Mouse (Mus musculus) liver, postnatal 0 days (tissue): ENCODE data around the gene Pde4d.

Source experiments
- CTCF ChIP-seq: sonication (generic); IDR thresholded peaks from 2 replicates; pipeline ENCODE4 v1.5.1; 2016; ENCODE audit warnings: antibody characterized with exemption, low read depth
- EP300 ChIP-seq: IDR thresholded peaks from 2 replicates; pipeline ENCODE4 v1.6.1; 2016; ENCODE audit warnings: antibody characterized with exemption, low read depth, mild to moderate bottlenecking

GRCm38 (mm10) chr13:109820141-109820540 is 1370.4 kb downstream of the Pde4d start:
- TF ChIP-seq CTCF (no peak), EP300 (no peak)
